Mouse (Mus musculus): Measurements from ENCODE around the gene Eif4e. TPM values are rescaled to one million over a fixed set of nuclear protein-coding genes. Genes with fewer than 3 reads are reported as not detected.

Gene Eif4e
- polyA plus RNA-seq, 1 experiment from 2014 or later, result 468 TPM

DNA sequence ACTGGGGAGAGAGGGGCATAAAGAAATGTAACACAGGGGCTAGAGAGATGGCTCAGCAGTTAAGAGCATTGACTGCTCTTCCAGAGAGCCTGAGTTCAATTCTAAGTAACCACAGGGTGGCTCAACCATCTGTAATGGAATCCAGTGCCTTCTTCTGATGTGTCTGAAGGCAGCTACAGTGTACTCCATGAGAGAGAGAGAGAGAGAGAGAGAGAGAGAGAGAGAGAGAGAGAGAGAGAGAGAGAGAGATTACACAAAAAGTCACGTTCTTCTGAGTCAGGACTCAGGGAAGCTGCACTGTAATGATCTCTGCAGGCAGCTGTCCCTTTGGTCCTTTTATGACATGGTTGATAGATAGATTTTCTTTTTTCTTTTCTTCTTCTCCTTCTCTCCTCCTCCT, 31.4 kb upstream of the Eif4e start:
- Histone ChIP-seq H3K9me3 (ENCODE audit: control insufficient read depth, low read length) (no peaks in the 10 kb centered on the region), H3K4me1 (ENCODE audit: control insufficient read depth, insufficient read depth, low read length) (peaks cover 4% of the 10 kb centered on the region), H3K36me3 (ENCODE audit: control insufficient read depth, insufficient read depth, low read length) (no peaks in the 10 kb centered on the region), H3K27ac (ENCODE audit: low read depth, low read length) (no peak overlapping the region), H3K4me2 (ENCODE audit: low read depth) (no peak overlapping the region), H3K4me3 (ENCODE audit: low read depth, low read length) (no peak overlapping the region), H3K9ac (ENCODE audit: low read length) (no peak overlapping the region), H3K27me3 (ENCODE audit: control insufficient read depth, insufficient read depth, low read length) (no peaks in the 10 kb centered on the region)
- WGBS, result 40% methylated on average over 1 of the region's 1 CpGs
- DNase-seq (ENCODE audit: low spot score), result no peak
- ATAC-seq (ENCODE audit: insufficient read depth, low FRiP score, low TSS enrichment), result no peak

- no peak overlapping the region for H3K4me2 ChIP-seq (ENCODE audit: low read depth)
- no peak overlapping the region for H3K27ac ChIP-seq (ENCODE audit: low read depth, low read length)
- H3K4me3 ChIP-seq (ENCODE audit: low read depth, low read length), result no peak overlapping the region
- no peak overlapping the region for H3K9ac ChIP-seq (ENCODE audit: low read length)
- WGBS, result 84% methylated on average over 11 of the region's 11 CpGs
- DNase-seq (ENCODE audit: low spot score) (no peak), ATAC-seq (ENCODE audit: insufficient read depth, low FRiP score, low TSS enrichment) (no peak)
- no peaks in the 10 kb centered on the region for H3K27me3 ChIP-seq (ENCODE audit: control insufficient read depth, insufficient read depth, low read length)
- H3K36me3 ChIP-seq (ENCODE audit: control insufficient read depth, insufficient read depth, low read length), result no peaks in the 10 kb centered on the region
- H3K9me3 ChIP-seq (ENCODE audit: control insufficient read depth, low read length), result no peaks in the 10 kb centered on the region
- peaks cover 13% of the 10 kb centered on the region for H3K4me1 ChIP-seq (ENCODE audit: control insufficient read depth, insufficient read depth, low read length)
Measured at GRCm38 (mm10) chr3:138495166-138496145, 30.5 kb upstream of the Eif4e start.

DNA sequence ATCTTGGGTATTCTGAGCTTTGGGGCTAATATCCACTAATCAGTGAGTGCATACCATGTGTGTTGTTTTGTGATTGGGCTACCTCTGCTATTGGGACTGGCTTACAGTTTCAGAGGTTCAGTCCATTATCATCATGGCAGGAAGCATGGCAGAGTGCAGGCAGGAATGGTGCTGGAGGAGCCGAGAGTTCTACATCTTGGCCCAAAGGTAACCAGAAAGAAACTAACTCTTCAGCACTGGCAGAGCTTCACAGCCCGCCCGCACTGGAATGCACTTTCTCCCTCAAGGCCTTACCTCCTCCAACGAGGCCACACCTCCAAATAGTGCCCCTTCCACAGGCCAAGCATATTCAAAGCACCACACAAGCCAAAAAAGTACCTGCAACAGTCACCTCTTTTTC, 27.2 kb upstream of the Eif4e start:
- Histone ChIP-seq H3K27me3 (ENCODE audit: control insufficient read depth, insufficient read depth, low read length) (no peaks in the 10 kb centered on the region), H3K9me3 (ENCODE audit: control insufficient read depth, low read length) (no peaks in the 10 kb centered on the region), H3K4me1 (ENCODE audit: control insufficient read depth, insufficient read depth, low read length) (peaks cover 16% of the 10 kb centered on the region), H3K4me2 (ENCODE audit: low read depth) (no peak overlapping the region), H3K4me3 (ENCODE audit: low read depth, low read length) (no peak overlapping the region), H3K9ac (ENCODE audit: low read length) (no peak overlapping the region), H3K36me3 (ENCODE audit: control insufficient read depth, insufficient read depth, low read length) (no peaks in the 10 kb centered on the region), H3K27ac (ENCODE audit: low read depth, low read length) (no peak overlapping the region)
- DNase-seq (ENCODE audit: low spot score), result no peak
- no peak for ATAC-seq (ENCODE audit: insufficient read depth, low FRiP score, low TSS enrichment)
- 59% methylated on average over 4 of the region's 4 CpGs for WGBS

- H3K4me1 ChIP-seq (ENCODE audit: control insufficient read depth, insufficient read depth, low read length), result peaks cover 16% of the 10 kb centered on the region
- H3K9ac ChIP-seq (ENCODE audit: low read length), result peak overlapping the region; percentile 23; the same call in 1 of the 2 replicates
- 20% methylated on average over 15 of the region's 15 CpGs for WGBS
- H3K36me3 ChIP-seq (ENCODE audit: control insufficient read depth, insufficient read depth, low read length), result no peaks in the 10 kb centered on the region
- peak; percentile 89 for ATAC-seq (ENCODE audit: insufficient read depth, low FRiP score, low TSS enrichment)
- DNase-seq (ENCODE audit: low spot score), result peak; percentile 77
- peak overlapping the region; percentile 8; the same call in 1 of the 2 replicates for H3K4me2 ChIP-seq (ENCODE audit: low read depth)
- no peaks in the 10 kb centered on the region for H3K9me3 ChIP-seq (ENCODE audit: control insufficient read depth, low read length)
- no peaks in the 10 kb centered on the region for H3K27me3 ChIP-seq (ENCODE audit: control insufficient read depth, insufficient read depth, low read length)
- no peak overlapping the region for H3K4me3 ChIP-seq (ENCODE audit: low read depth, low read length)
- peak overlapping the region; percentile 62; the same call in 1 of the 2 replicates for H3K27ac ChIP-seq (ENCODE audit: low read depth, low read length)
Measured at GRCm38 (mm10) chr3:138499854-138500740, 25.9 kb upstream of the Eif4e start.

DNA sequence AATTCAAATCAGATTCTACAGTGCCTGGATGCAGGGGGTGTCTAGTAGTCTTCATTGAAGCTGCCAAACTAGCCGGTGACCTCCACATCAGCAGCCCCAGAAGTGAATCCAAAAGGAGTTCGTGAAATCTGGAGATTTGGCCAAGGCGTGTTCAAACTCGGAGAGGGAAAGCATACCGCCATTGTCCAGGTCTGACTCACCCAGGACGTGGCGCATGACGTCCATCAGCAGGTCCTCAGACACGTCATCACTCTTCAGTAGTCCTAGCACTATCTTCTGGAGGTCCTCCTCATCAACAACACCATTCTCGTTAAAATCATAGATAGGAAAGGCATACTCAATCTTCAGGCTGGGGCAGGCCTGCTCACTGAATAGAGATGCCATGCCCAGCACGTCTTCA, 22.2 kb upstream of the Eif4e start:
- peaks cover 16% of the 10 kb centered on the region for H3K4me1 ChIP-seq (ENCODE audit: control insufficient read depth, insufficient read depth, low read length)
- no peak overlapping the region for H3K4me2 ChIP-seq (ENCODE audit: low read depth)
- no peak overlapping the region for H3K27ac ChIP-seq (ENCODE audit: low read depth, low read length)
- WGBS, result 86% methylated on average over 11 of the region's 11 CpGs
- DNase-seq (ENCODE audit: low spot score), result no peak
- H3K9ac ChIP-seq (ENCODE audit: low read length), result no peak overlapping the region
- no peaks in the 10 kb centered on the region for H3K9me3 ChIP-seq (ENCODE audit: control insufficient read depth, low read length)
- H3K36me3 ChIP-seq (ENCODE audit: control insufficient read depth, insufficient read depth, low read length), result no peaks in the 10 kb centered on the region
- no peak for ATAC-seq (ENCODE audit: insufficient read depth, low FRiP score, low TSS enrichment)
- no peak overlapping the region for H3K4me3 ChIP-seq (ENCODE audit: low read depth, low read length)
- H3K27me3 ChIP-seq (ENCODE audit: control insufficient read depth, insufficient read depth, low read length), result no peaks in the 10 kb centered on the region

- H3K4me1 ChIP-seq (ENCODE audit: control insufficient read depth, insufficient read depth, low read length), result no peaks in the 10 kb centered on the region
- no peak for ATAC-seq (ENCODE audit: insufficient read depth, low FRiP score, low TSS enrichment)
- DNase-seq (ENCODE audit: low spot score), result peak; percentile 41
- no peaks in the 10 kb centered on the region for H3K36me3 ChIP-seq (ENCODE audit: control insufficient read depth, insufficient read depth, low read length)
- WGBS, result 56% methylated on average over 6 of the region's 6 CpGs
- no peaks in the 10 kb centered on the region for H3K27me3 ChIP-seq (ENCODE audit: control insufficient read depth, insufficient read depth, low read length)
- H3K9me3 ChIP-seq (ENCODE audit: control insufficient read depth, low read length), result no peaks in the 10 kb centered on the region
- no peak overlapping the region for H3K9ac ChIP-seq (ENCODE audit: low read length)
- no peak overlapping the region for H3K4me2 ChIP-seq (ENCODE audit: low read depth)
- H3K27ac ChIP-seq (ENCODE audit: low read depth, low read length), result no peak overlapping the region
- H3K4me3 ChIP-seq (ENCODE audit: low read depth, low read length), result no peak overlapping the region
Measured at GRCm38 (mm10) chr3:138506749-138507148, 19.2 kb upstream of the Eif4e start.

- WGBS, result 90% methylated on average over 2 of the region's 2 CpGs
- no peaks in the 10 kb centered on the region for H3K27me3 ChIP-seq (ENCODE audit: control insufficient read depth, insufficient read depth, low read length)
- H3K4me1 ChIP-seq (ENCODE audit: control insufficient read depth, insufficient read depth, low read length), result peaks cover 6% of the 10 kb centered on the region; the same call in 1 of the 2 replicates
- ATAC-seq (ENCODE audit: insufficient read depth, low FRiP score, low TSS enrichment), result no peak
- H3K4me2 ChIP-seq (ENCODE audit: low read depth), result no peak overlapping the region
- no peak overlapping the region for H3K27ac ChIP-seq (ENCODE audit: low read depth, low read length)
- DNase-seq (ENCODE audit: low spot score), result no peak
- H3K36me3 ChIP-seq (ENCODE audit: control insufficient read depth, insufficient read depth, low read length), result no peaks in the 10 kb centered on the region
- H3K9me3 ChIP-seq (ENCODE audit: control insufficient read depth, low read length), result no peaks in the 10 kb centered on the region
- no peak overlapping the region for H3K4me3 ChIP-seq (ENCODE audit: low read depth, low read length)
- no peak overlapping the region for H3K9ac ChIP-seq (ENCODE audit: low read length)
Measured at GRCm38 (mm10) chr3:138509581-138509980, 16.4 kb upstream of the Eif4e start.

GRCm38 (mm10) chr3:138510471-138510870, 15.5 kb upstream of the Eif4e start:
- no peak overlapping the region for H3K9ac ChIP-seq (ENCODE audit: low read length)
- H3K4me1 ChIP-seq (ENCODE audit: control insufficient read depth, insufficient read depth, low read length), result peaks cover 12% of the 10 kb centered on the region; the same call in 1 of the 2 replicates
- no peak for DNase-seq (ENCODE audit: low spot score)
- no peak for ATAC-seq (ENCODE audit: insufficient read depth, low FRiP score, low TSS enrichment)
- WGBS, result 56% methylated on average over 5 of the region's 5 CpGs
- no peaks in the 10 kb centered on the region for H3K9me3 ChIP-seq (ENCODE audit: control insufficient read depth, low read length)
- no peaks in the 10 kb centered on the region for H3K36me3 ChIP-seq (ENCODE audit: control insufficient read depth, insufficient read depth, low read length)
- no peaks in the 10 kb centered on the region for H3K27me3 ChIP-seq (ENCODE audit: control insufficient read depth, insufficient read depth, low read length)
- no peak overlapping the region for H3K4me3 ChIP-seq (ENCODE audit: low read depth, low read length)
- no peak overlapping the region for H3K4me2 ChIP-seq (ENCODE audit: low read depth)
- no peak overlapping the region for H3K27ac ChIP-seq (ENCODE audit: low read depth, low read length)

Data from neural tube, embryonic 11.5 days (tissue).